Mouse (Mus musculus) forebrain, postnatal 0 days (tissue): ENCODE measurements around the gene Tbl2. TPM values are rescaled to one million over a fixed set of nuclear protein-coding genes. Genes with fewer than 3 reads are reported as not detected.

Experiments used
- ATAC-seq: fragments of 200-750 bp; cut with Nextera tagmentation; 2 replicates; pipeline ENCODE4 v1.8.0; 2017; ENCODE audit warnings: mild to moderate bottlenecking, moderate library complexity
- DNase-seq: peaks from one replicate; pipeline ENCODE4 v3.0.0-alpha.2; 2015
- H3K27ac ChIP-seq: fragments of 300-500 bp; sonication (generic); 2 replicates; pipeline ENCODE4 v1.5.1; 2014; ENCODE audit warnings: low read depth, mild to moderate bottlenecking, antibody characterized with exemption, low read length, moderate library complexity, mixed read lengths
- H3K27me3 ChIP-seq: fragments of 300-500 bp; sonication (generic); 2 replicates; pipeline ENCODE4 v1.6.1; 2014; ENCODE audit warnings: mild to moderate bottlenecking, low read length, mixed read lengths; ENCODE audit not compliant: insufficient read depth
- H3K36me3 ChIP-seq: fragments of 300-500 bp; sonication (generic); 2 replicates; pipeline ENCODE4 v1.6.1; 2014; ENCODE audit warnings: mild to moderate bottlenecking, moderate library complexity; ENCODE audit not compliant: insufficient read depth
- H3K4me1 ChIP-seq: fragments of 300-500 bp; sonication (generic); 2 replicates; pipeline ENCODE4 v1.6.1; 2014; ENCODE audit warnings: antibody characterized with exemption; ENCODE audit not compliant: insufficient read depth
- H3K4me2 ChIP-seq: fragments of 300-500 bp; sonication (generic); 2 replicates; pipeline ENCODE4 v1.6.1; 2014; ENCODE audit warnings: low read depth, mild to moderate bottlenecking, moderate library complexity
- H3K4me3 ChIP-seq: fragments of 300-500 bp; sonication (generic); 2 replicates; pipeline ENCODE4 v1.5.1; 2014; ENCODE audit warnings: low read depth, low read length, mixed read lengths
- H3K9ac ChIP-seq: fragments of 300-500 bp; sonication (generic); 2 replicates; pipeline ENCODE4 v1.6.1; 2014; ENCODE audit warnings: mild to moderate bottlenecking
- H3K9me3 ChIP-seq: fragments of 300-500 bp; sonication (generic); 2 replicates; pipeline ENCODE4 v1.6.1; 2016; ENCODE audit warnings: low read length
- CTCF ChIP-seq: sonication (generic); IDR thresholded peaks from 2 replicates; pipeline ENCODE4 v1.5.1; 2016; ENCODE audit warnings: antibody characterized with exemption, control low read depth, low read depth
- WGBS: fragments of 180-500 bp; shearing (Covaris S2); extraction: QIAGEN DNeasy Blood & Tissue Kit; methylation state at CpG from one replicate; pipeline ENCODE4 v1.1.7; 2014; 5-methylcytosine and 5-hydroxymethylcytosine counted together
- polyA plus RNA-seq: library from polyadenylated mRNA; unstranded; fragments of >200 nt; fragmentation: Nextera tagmentation; extraction: Ambion mirVana; gene quantifications from 2 replicates; pipeline ENCODE4 v1.2.1, GENCODE M21; 2015
- total RNA-seq: library from RNA; depleted of rRNA; stranded (reverse); fragments of >200 nt; gene quantifications from 2 replicates; pipeline ENCODE4 v1.2.3, GENCODE M21; 2014

Gene Tbl2
- total and polyA plus RNA-seq, 2 experiments from 2014 or later, result 12.0 to 35.2 TPM

DNA sequence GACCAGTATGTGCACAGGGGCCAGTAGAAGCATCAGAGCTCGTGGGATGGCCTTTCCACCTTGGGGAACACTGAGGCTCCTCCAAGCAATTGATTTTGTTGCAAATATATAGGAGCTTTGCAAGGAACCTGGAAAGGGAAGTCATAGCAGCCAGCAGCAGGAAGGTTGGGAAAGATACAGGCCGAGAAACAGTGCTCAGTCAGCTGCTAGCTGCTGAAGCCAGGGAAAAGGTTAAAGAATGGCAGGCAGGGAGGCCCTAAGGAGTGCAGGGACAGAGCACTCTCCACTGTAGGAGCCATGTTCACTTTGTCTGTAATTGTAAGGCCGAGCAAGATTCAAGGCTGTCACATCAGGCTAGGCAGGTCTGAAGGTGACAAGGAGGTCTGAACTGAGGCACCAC, 29.1 kb downstream of the Tbl2 start:
- no peak for DNase-seq
- TF ChIP-seq CTCF, result no peak
- no peak for ATAC-seq
- no peaks in the 10 kb centered on the region for H3K27me3 ChIP-seq
- H3K9ac ChIP-seq, result no peak overlapping the region
- H3K4me2 ChIP-seq, result no peak overlapping the region
- no peak overlapping the region for H3K27ac ChIP-seq
- no peaks in the 10 kb centered on the region for H3K9me3 ChIP-seq
- peaks cover 81% of the 10 kb centered on the region for H3K36me3 ChIP-seq
- no peak overlapping the region for H3K4me3 ChIP-seq
- WGBS, result 88% methylated on average over 3 of the region's 3 CpGs
- no peaks in the 10 kb centered on the region for H3K4me1 ChIP-seq

DNA sequence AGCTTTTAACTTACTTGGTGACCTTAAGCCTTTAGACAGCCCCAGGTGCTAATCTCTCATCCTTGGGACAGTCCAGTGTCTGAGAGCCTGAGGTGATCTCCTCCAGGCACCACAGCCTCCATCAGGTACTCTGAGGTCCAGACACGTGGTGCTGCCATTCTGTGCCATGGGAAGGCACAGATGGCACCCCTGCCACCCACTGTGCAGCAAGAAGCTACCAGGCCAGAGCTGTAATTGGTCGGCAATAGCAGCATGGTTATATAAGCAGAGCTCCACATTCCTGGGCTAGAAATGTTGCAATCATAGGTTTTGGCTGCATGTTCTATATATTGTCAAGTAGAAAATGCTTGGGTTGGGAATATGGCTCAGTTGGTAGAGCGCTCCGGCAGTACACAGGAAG, 29.5 kb downstream of the Tbl2 start:
- TF ChIP-seq CTCF, result no peak
- Histone ChIP-seq H3K9me3 (no peaks in the 10 kb centered on the region), H3K4me2 (no peak overlapping the region), H3K9ac (no peak overlapping the region), H3K27me3 (no peaks in the 10 kb centered on the region), H3K4me1 (no peaks in the 10 kb centered on the region), H3K27ac (no peak overlapping the region), H3K36me3 (peaks cover 76% of the 10 kb centered on the region), H3K4me3 (no peak overlapping the region)
- no peak for ATAC-seq
- DNase-seq, result no peak
- 88% methylated on average over 4 of the region's 4 CpGs for WGBS

DNA sequence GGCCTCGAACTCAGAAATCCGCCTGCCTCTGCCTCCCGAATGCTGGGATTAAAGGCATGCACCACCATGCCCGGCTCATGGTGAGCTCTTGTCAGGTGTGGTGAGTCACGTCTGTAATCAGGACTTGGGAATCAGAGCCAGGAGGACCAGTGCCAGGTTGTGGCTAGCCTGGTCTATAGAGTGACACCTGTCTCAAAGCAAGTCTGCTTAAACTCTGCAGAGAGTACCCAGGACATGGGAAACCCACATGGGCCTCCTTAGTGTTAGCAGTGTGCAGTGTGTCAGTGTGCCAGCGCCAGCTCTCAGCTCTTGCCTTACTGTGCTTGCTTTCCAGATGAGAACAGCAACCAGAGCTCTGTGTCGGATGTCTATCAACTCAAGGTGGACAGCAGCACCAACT, 30.2 kb downstream of the Tbl2 start:
- Histone ChIP-seq H3K27ac (no peak overlapping the region), H3K27me3 (no peaks in the 10 kb centered on the region), H3K4me3 (no peak overlapping the region), H3K36me3 (peaks cover 74% of the 10 kb centered on the region), H3K4me1 (no peaks in the 10 kb centered on the region), H3K4me2 (no peak overlapping the region), H3K9me3 (no peaks in the 10 kb centered on the region), H3K9ac (no peak overlapping the region)
- TF ChIP-seq CTCF, result no peak
- ATAC-seq (no peak), DNase-seq (no peak)
- 96% methylated on average over 6 of the region's 7 CpGs for WGBS

DNA sequence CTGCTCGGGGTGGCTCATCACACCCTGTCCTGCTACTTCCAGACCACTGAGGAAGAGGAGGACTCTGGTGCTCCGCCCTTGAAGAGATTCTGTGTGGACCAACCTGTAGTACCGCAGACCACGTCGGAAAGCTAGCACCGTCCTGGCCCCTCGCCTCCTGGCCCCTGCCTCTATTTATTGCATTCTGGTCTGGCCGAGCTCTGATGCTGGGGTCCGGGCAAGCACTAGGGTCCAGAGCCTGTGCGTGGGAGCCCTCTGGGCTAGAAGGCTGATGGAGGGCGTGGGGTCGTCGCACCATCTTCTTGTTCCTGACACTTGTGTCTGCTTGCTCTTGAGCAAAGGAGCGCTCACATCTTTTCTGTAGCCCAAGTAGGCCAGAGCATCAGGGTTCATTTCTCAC, 31.3 kb downstream of the Tbl2 start:
- WGBS, result 95% methylated on average over 14 of the region's 14 CpGs
- Histone ChIP-seq H3K4me2 (no peak overlapping the region), H3K9ac (no peak overlapping the region), H3K27me3 (no peaks in the 10 kb centered on the region), H3K36me3 (peaks cover 62% of the 10 kb centered on the region), H3K4me3 (no peak overlapping the region), H3K9me3 (no peaks in the 10 kb centered on the region), H3K4me1 (no peaks in the 10 kb centered on the region), H3K27ac (no peak overlapping the region)
- ATAC-seq (no peak), DNase-seq (no peak)
- no peak for TF ChIP-seq CTCF

DNA sequence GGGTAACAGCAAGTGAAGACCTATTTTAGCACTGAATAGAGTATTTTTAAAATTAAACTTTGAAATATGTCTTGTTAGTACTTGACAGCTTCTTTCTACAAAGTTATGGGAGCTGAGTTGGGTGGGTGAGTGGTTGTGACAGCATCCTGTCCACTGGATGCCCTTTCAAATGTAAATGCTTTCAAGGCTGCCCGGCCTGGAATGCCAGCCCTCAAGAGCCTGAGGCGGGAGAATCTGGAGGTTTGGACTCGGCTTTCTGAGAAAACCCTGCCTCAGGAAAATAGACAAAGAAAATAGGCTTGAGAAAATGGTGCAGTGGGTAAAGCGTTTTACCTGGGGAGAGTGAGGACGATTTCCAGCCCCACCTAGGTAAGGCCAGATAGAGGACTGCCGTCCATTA, 32.3 kb downstream of the Tbl2 start:
- no peak for TF ChIP-seq CTCF
- Histone ChIP-seq H3K27me3 (no peaks in the 10 kb centered on the region), H3K4me2 (no peak overlapping the region), H3K36me3 (peaks cover 57% of the 10 kb centered on the region), H3K9me3 (no peaks in the 10 kb centered on the region), H3K4me3 (no peak overlapping the region), H3K4me1 (no peaks in the 10 kb centered on the region), H3K9ac (no peak overlapping the region), H3K27ac (no peak overlapping the region)
- no peak for DNase-seq
- WGBS, result 64% methylated on average over 6 of the region's 6 CpGs
- ATAC-seq, result no peak

DNA sequence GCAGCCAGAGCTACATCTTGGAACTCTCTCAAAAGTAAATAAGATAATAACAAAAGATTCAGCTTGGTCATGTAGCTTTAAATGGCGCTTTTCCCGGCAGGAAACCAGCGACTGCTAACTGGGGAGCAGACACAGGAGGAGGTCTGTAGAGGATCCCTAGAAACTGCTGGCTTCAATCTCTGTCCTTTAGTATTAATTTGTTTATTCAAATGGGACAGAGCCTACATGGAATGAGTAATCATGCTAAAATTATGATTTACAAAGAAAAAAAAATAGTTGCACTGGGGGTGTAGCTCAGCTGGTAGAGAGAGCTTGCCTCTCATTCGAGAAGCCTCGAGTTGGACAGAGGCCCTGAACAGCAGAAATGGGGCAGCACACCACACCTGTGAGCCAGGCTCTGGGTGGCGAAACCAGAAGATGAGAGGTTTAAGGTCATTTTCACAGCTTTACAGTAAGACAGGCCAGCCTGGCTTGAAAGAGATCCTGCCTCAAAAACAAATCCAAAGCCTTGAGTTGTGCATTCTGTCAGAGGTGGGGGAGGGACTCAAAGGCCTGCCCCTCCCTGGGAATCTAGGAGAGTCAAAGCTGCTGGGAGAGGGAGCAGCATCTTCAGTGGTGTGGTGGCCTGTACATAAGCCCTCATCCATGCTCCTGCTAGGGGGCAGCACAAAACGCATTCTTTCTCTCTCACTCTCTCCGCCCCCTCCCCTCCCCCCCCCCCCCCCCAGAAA, 33.8 kb downstream of the Tbl2 start:
- Histone ChIP-seq H3K4me1 (peaks cover under 1% of the 10 kb centered on the region; the same call in 1 of the 2 replicates), H3K36me3 (peaks cover 41% of the 10 kb centered on the region), H3K9me3 (no peaks in the 10 kb centered on the region), H3K9ac (no peak overlapping the region), H3K27ac (no peak overlapping the region; the same call in 1 of the 2 replicates), H3K27me3 (no peaks in the 10 kb centered on the region), H3K4me2 (no peak overlapping the region), H3K4me3 (no peak overlapping the region)
- 60% methylated on average over 7 of the region's 8 CpGs for WGBS
- ATAC-seq, result no peak
- no peak for DNase-seq
- 0 out of 2 replicates have a peak, but pooled peaks have one; percentile 11 for TF ChIP-seq CTCF

DNA sequence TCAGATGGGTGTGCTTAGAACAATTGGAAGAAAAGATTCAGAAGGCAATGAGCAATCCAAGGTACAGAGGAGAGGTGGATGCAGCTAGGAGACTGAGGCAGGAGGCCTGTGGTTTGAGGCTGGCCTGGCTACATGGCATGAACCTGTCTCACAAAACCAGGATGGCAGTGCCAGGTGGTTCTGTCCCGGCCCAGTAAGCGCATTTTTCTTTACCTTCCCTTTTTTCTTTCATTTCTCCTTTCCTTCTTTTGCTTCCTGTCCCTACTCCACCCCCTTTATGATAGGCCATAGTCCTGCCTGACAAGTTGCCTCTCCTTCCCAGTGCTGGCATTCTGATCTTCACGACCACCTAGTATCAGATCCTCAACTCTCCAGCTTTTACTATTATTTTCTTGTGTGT, 35.6 kb downstream of the Tbl2 start:
- ATAC-seq (no peak), DNase-seq (no peak)
- H3K27me3 ChIP-seq, result no peaks in the 10 kb centered on the region
- no peak overlapping the region for H3K4me3 ChIP-seq
- no peak for TF ChIP-seq CTCF
- no peaks in the 10 kb centered on the region for H3K9me3 ChIP-seq
- no peak overlapping the region for H3K4me2 ChIP-seq
- H3K9ac ChIP-seq, result no peak overlapping the region
- peaks cover 28% of the 10 kb centered on the region for H3K36me3 ChIP-seq
- WGBS, result 97% methylated on average over 3 of the region's 3 CpGs
- H3K4me1 ChIP-seq, result peaks cover 16% of the 10 kb centered on the region; the same call in 1 of the 2 replicates
- H3K27ac ChIP-seq, result no peak overlapping the region
